Mouse (Mus musculus) spleen, adult 10 weeks (tissue): ENCODE results near the gene Dcun1d3. TPM values are rescaled to one million over a fixed set of nuclear protein-coding genes. Genes with fewer than 3 reads are reported as not detected.

Experiments used
- polyA plus RNA-seq: library from polyadenylated mRNA; stranded (reverse); fragments of 350-450 nt; fragmentation: Illumina TruSeq; extraction: RNeasy Lipid Tissue Mini Kit (QIAGEN cat#74804); gene quantifications from one replicate; pipeline ENCODE4 v1.2.3, GENCODE M21; 2015; ENCODE audit warnings: low replicate concordance; ENCODE audit not compliant: insufficient read depth

Dcun1d3 gene
- polyA plus RNA-seq, result 10.8 TPM

DNA sequence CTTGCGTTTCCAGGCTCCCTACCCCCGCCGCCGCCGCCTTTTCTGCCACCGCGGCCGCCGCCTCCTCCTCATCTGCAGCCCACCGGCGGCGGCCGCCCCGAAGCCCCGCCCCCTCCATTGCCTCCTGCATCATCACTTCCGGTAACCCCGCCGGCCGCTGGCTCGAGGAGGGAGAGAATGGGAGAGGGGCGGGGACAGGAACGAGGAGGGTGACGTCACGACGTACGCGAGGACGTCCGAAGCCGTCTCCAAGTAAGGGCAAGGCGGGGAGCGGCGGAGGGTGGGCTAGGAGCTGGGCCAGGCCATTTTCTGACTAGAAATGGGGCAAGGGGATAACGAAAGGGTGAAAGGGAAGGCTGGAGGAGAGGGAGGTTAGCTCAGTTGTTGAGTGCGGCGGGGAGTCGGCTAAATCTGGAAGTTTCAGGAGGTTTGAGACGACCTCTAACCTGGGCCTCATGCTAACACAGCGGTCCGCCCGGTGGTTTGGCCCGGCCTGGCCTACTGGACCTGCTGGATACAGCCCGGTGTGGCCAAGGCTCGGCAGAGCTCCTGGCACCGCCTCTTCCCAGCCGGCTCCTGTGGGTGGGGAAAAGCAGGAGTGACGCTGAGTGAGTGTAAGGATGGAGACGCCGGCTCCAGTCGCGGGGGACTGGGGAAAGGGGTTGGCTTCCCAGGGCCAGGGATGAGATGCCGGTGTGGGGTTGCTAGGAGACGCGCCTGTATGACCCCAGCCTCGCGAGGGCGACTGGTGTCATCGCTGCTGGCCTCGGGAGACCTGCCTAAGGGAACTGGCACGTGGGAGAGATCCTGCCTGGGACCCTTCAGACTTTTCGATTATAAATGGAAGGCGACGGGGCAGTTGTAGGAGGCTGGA lies at the start of gene Dcun1d3, which contains the start of gene Lyrm1:
Gene Dcun1d3, minus strand, starts transcription at position 660 of the 874 bp plus-strand sequence.
Gene Lyrm1, plus strand, starts transcription at position 223 of the 874 bp plus-strand sequence.

Other genes with a start within 250 kb of the Dcun1d3 start
- not detected for gene Acsm4, start 206.3 kb downstream of the Dcun1d3 start, polyA plus RNA-seq
- 65.0 TPM for gene Thumpd1, start 175.5 kb downstream of the Dcun1d3 start, polyA plus RNA-seq
- gene Acsm3, start 135.4 kb downstream of the Dcun1d3 start, polyA plus RNA-seq, result 0.22 TPM
- gene Rexo5, start 102.3 kb downstream of the Dcun1d3 start, polyA plus RNA-seq, result 31.5 TPM
- gene Eri2, start 102.2 kb downstream of the Dcun1d3 start, polyA plus RNA-seq, result 12.9 TPM
- 6.6 TPM for gene Lyrm1, start 437 bp downstream of the Dcun1d3 start, polyA plus RNA-seq
- not detected for gene Dnah3, start 199.0 kb upstream of the Dcun1d3 start, polyA plus RNA-seq
- 9.3 TPM for gene Tmem159, start 206.1 kb upstream of the Dcun1d3 start, polyA plus RNA-seq
- not detected for gene Zp2, start 249.0 kb upstream of the Dcun1d3 start, polyA plus RNA-seq